Mouse (Mus musculus) gastrocnemius, adult 8-10 months (tissue): ENCODE measurements at regions not wholly inside any gene's neighbourhood (a gene's known extent, or its start where the extent isn't known, plus 50 kb on each side); places are given as distances from the start of the nearest gene placed in this dataset.

Experiments used
- DNase-seq, 2 experiments: peaks; one replicate each; pipeline ENCODE4 v3.0.0; 2022; ENCODE audit warnings: low spot score in 2 of 2

- no peak for DNase-seq
Observed at GRCm38 (mm10) chr1:76487481-76487880, 941.4 kb downstream of the Slc4a3 start.

GRCm38 (mm10) chr1:76489681-76490492 lies 943.8 kb downstream of the Slc4a3 start:
- no peak for DNase-seq

- DNase-seq, result no peak
Observed at GRCm38 (mm10) chr1:76490719-76491118, 944.7 kb downstream of the Slc4a3 start.

GRCm38 (mm10) chr1:76491187-76491586 lies 945.1 kb downstream of the Slc4a3 start:
- DNase-seq, result no peak

- no peak for DNase-seq
Observed at GRCm38 (mm10) chr1:76505150-76505549, 959.1 kb downstream of the Slc4a3 start.

GRCm38 (mm10) chr1:76508821-76509220 lies 962.8 kb downstream of the Slc4a3 start:
- DNase-seq, result no peak

GRCm38 (mm10) chr1:76509486-76509885 lies 963.4 kb downstream of the Slc4a3 start:
- no peak for DNase-seq

GRCm38 (mm10) chr1:76512156-76512555 lies 966.1 kb downstream of the Slc4a3 start:
- DNase-seq, result no peak

- DNase-seq, result no peak
Observed at GRCm38 (mm10) chr1:76513490-76513889, 967.4 kb downstream of the Slc4a3 start.

- no peak for DNase-seq
Observed at GRCm38 (mm10) chr1:76529531-76529930, 983.5 kb downstream of the Slc4a3 start.

- DNase-seq, result no peak
Observed at GRCm38 (mm10) chr1:76530342-76530741, 984.3 kb downstream of the Slc4a3 start.

- no peak for DNase-seq
Observed at GRCm38 (mm10) chr1:76535522-76535956, 979.3 kb downstream of the Epha4 start.

- no peak for DNase-seq
Observed at GRCm38 (mm10) chr1:76540529-76540928, 974.4 kb downstream of the Epha4 start.

GRCm38 (mm10) chr1:76550876-76551275 lies 964.0 kb downstream of the Epha4 start:
- DNase-seq, result peak in 1 of 2 experiments; percentile 9

GRCm38 (mm10) chr1:76559441-76559840 lies 955.4 kb downstream of the Epha4 start:
- no peak for DNase-seq

- DNase-seq, result no peak
Observed at GRCm38 (mm10) chr1:76575487-76575886, 939.4 kb downstream of the Epha4 start.

- no peak for DNase-seq
Observed at GRCm38 (mm10) chr1:76585921-76586320, 929.0 kb downstream of the Epha4 start.

- DNase-seq, result no peak
Observed at GRCm38 (mm10) chr1:76625831-76626230, 889.1 kb downstream of the Epha4 start.

GRCm38 (mm10) chr1:76629861-76630260 lies 885.0 kb downstream of the Epha4 start:
- no peak for DNase-seq

- DNase-seq, result no peak
Observed at GRCm38 (mm10) chr1:76634071-76634470, 880.8 kb downstream of the Epha4 start.

- DNase-seq, result no peak
Observed at GRCm38 (mm10) chr1:76637268-76638009, 877.4 kb downstream of the Epha4 start.

- no peak for DNase-seq
Observed at GRCm38 (mm10) chr1:76638010-76638400, 876.9 kb downstream of the Epha4 start.
